Mouse (Mus musculus): ENCODE measurements around the gene Fbxo17. TPM values are rescaled to one million over a fixed set of nuclear protein-coding genes. Genes with fewer than 3 reads are reported as not detected.
A peak's percentile ranks its signal among the peaks of the same experiment; 100 is the strongest.

The Fbxo17 gene
- total RNA-seq, 1 experiment: 6.6 TPM

GRCm38 (mm10) chr7:28720753-28721537 lies 4.3 kb downstream of the Fbxo17 start:
- Histone ChIP-seq H3K4me3 (ENCODE audit: insufficient read depth in 1 of 2, low read depth in 1 of 2, low read length in 2 of 2, poor library complexity in 1 of 2, severe bottlenecking in 1 of 2) (no peak overlapping the region), H3K9ac (ENCODE audit: insufficient read depth, low read depth, low read length, poor library complexity, severe bottlenecking) (no peak overlapping the region), H3K36me3 (ENCODE audit: control insufficient read depth, insufficient read depth, low read length, poor library complexity, severe bottlenecking) (peaks cover 2% of the 10 kb centered on the region; the same call in 1 of the 2 replicates), H3K27ac (ENCODE audit: insufficient read depth, low read depth, low read length, poor library complexity, severe bottlenecking) (no peak overlapping the region), H3K9me3 (ENCODE audit: control insufficient read depth, insufficient read depth, low read depth, low read length) (no peaks in the 10 kb centered on the region), H3K4me1 (ENCODE audit: control insufficient read depth in 2 of 2, insufficient read depth in 2 of 2, low read length in 2 of 2, poor library complexity in 1 of 2) (peaks cover 2 to 6% of the 10 kb centered on the region in 2 experiments; a peak in 3 of 4 replicates)
- no peak for DNase-seq (ENCODE audit: low read depth, low spot score)
- in situ Hi-C loops (cut with MboI; ENCODE audit: low sequenced_read_pairs in 2 of 2, unreplicated experiment in 2 of 2): loop anchor here in 1 of 2 experiments (10.0 kb wide), 1 partner anchor 116 kb away; no protein-coding TSS in a partner anchor
- no peak for TF ChIP-seq CHD2 (IDR thresholded peaks at IDR 0.05; ENCODE audit: low read depth, low read length)
- no peak for TF ChIP-seq MAFK (IDR thresholded peaks at IDR 0.05; ENCODE audit: insufficient read depth, low read depth, low read length)
- no peak for TF ChIP-seq HCFC1 (IDR thresholded peaks at IDR 0.05; ENCODE audit: borderline replicate concordance, insufficient read depth, low read length)
- TF ChIP-seq ZC3H11A (IDR thresholded peaks at IDR 0.05; ENCODE audit: borderline replicate concordance, low read depth, low read length): no peak
- TF ChIP-seq ZNF384 (IDR thresholded peaks at IDR 0.05; ENCODE audit: low read depth, low read length): no peak

DNA sequence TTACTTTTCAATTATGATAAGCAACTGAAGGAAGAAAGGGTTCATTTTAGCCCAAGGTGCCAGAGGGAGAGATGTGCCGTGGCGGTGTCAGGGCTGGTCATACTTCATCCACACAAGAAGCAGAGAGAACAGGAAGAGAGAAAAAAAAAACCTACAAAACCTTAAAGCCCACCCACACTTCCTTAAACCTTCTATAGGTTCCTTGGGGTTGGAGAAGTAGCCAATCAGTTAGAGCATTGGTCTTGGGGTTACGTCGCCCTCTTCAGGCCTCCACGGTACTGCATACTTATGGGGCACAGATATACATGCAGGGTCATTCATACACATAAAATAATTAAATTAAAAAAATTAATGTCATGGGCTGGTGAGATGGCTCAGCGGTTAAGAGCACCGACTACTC lies 5.5 kb downstream of the Fbxo17 start:
- in situ Hi-C loops (cut with MboI; ENCODE audit: low sequenced_read_pairs in 2 of 2, unreplicated experiment in 2 of 2): loop anchor here in 1 of 2 experiments (10.0 kb wide), 1 partner anchor 117 kb away; no protein-coding TSS in a partner anchor

GRCm38 (mm10) chr7:28724613-28725012 lies 8.0 kb downstream of the Fbxo17 start:
- H3K9ac ChIP-seq (ENCODE audit: insufficient read depth, low read depth, low read length, poor library complexity, severe bottlenecking): no peak overlapping the region
- in situ Hi-C loops (cut with MboI; ENCODE audit: low sequenced_read_pairs in 2 of 2, unreplicated experiment in 2 of 2): loop anchor here in 1 of 2 experiments (10.0 kb wide), 1 partner anchor 120 kb away; no protein-coding TSS in a partner anchor
- TF ChIP-seq ZNF384 (IDR thresholded peaks at IDR 0.05; ENCODE audit: low read depth, low read length) (no peak), MAFK (IDR thresholded peaks at IDR 0.05; ENCODE audit: insufficient read depth, low read depth, low read length) (peak; percentile 84), HCFC1 (IDR thresholded peaks at IDR 0.05; ENCODE audit: borderline replicate concordance, insufficient read depth, low read length) (no peak), ZC3H11A (IDR thresholded peaks at IDR 0.05; ENCODE audit: borderline replicate concordance, low read depth, low read length) (no peak), CHD2 (IDR thresholded peaks at IDR 0.05; ENCODE audit: low read depth, low read length) (no peak)
- H3K27ac ChIP-seq (ENCODE audit: insufficient read depth, low read depth, low read length, poor library complexity, severe bottlenecking): no peak overlapping the region
- H3K9me3 ChIP-seq (ENCODE audit: control insufficient read depth, insufficient read depth, low read depth, low read length): no peaks in the 10 kb centered on the region
- H3K4me3 ChIP-seq (ENCODE audit: insufficient read depth in 1 of 2, low read depth in 1 of 2, low read length in 2 of 2, poor library complexity in 1 of 2, severe bottlenecking in 1 of 2): no peak overlapping the region
- DNase-seq (ENCODE audit: low read depth, low spot score): no peak
- H3K4me1 ChIP-seq (ENCODE audit: control insufficient read depth in 2 of 2, insufficient read depth in 2 of 2, low read length in 2 of 2, poor library complexity in 1 of 2): peaks cover 0 to 3% of the 10 kb centered on the region in 2 experiments; a peak in 2 of 4 replicates
- H3K36me3 ChIP-seq (ENCODE audit: control insufficient read depth, insufficient read depth, low read length, poor library complexity, severe bottlenecking): peaks cover 2% of the 10 kb centered on the region; the same call in 1 of the 2 replicates

More for the DNA sequence above, 5.5 kb downstream of the Fbxo17 start:
- H3K4me3 ChIP-seq (ENCODE audit: insufficient read depth in 1 of 2, low read depth in 1 of 2, low read length in 2 of 2, poor library complexity in 1 of 2, severe bottlenecking in 1 of 2): no peak overlapping the region
- DNase-seq (ENCODE audit: low read depth, low spot score): no peak
- no peak overlapping the region for H3K9ac ChIP-seq (ENCODE audit: insufficient read depth, low read depth, low read length, poor library complexity, severe bottlenecking)
- no peak overlapping the region for H3K27ac ChIP-seq (ENCODE audit: insufficient read depth, low read depth, low read length, poor library complexity, severe bottlenecking)
- H3K9me3 ChIP-seq (ENCODE audit: control insufficient read depth, insufficient read depth, low read depth, low read length): no peaks in the 10 kb centered on the region
- no peak for TF ChIP-seq CHD2 (IDR thresholded peaks at IDR 0.05; ENCODE audit: low read depth, low read length)
- TF ChIP-seq ZNF384 (IDR thresholded peaks at IDR 0.05; ENCODE audit: low read depth, low read length): peak; percentile 58; the same call in 1 of the 2 replicates
- no peak for TF ChIP-seq MAFK (IDR thresholded peaks at IDR 0.05; ENCODE audit: insufficient read depth, low read depth, low read length)
- TF ChIP-seq ZC3H11A (IDR thresholded peaks at IDR 0.05; ENCODE audit: borderline replicate concordance, low read depth, low read length): no peak
- peaks cover 2% of the 10 kb centered on the region; the same call in 1 of the 2 replicates for H3K36me3 ChIP-seq (ENCODE audit: control insufficient read depth, insufficient read depth, low read length, poor library complexity, severe bottlenecking)
- peaks cover 0 to 3% of the 10 kb centered on the region in 2 experiments; a peak in 2 of 4 replicates for H3K4me1 ChIP-seq (ENCODE audit: control insufficient read depth in 2 of 2, insufficient read depth in 2 of 2, low read length in 2 of 2, poor library complexity in 1 of 2)

DNA sequence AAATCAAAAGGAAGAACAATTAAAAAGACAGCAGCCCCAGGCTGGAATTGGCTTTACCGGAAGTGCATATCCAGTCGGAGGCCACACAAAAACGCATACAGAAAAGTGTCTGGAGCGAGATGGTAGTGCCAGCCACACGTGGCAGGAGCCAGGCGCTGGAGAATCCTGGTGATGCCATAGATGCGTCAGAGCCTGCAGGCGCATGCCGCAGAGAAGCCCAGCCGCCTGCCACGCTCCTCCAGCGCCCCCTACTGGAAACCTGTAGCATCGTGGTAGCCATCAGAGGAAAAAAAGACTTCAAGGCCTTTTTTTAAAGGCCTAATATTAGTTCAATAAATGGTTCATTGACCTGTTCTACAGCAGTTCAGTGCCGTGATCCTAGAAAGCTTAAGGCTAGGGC lies 10.0 kb downstream of the Fbxo17 start:
- DNase-seq (ENCODE audit: low read depth, low spot score): peak; percentile 67
- Histone ChIP-seq H3K36me3 (ENCODE audit: control insufficient read depth, insufficient read depth, low read length, poor library complexity, severe bottlenecking) (peaks cover 2% of the 10 kb centered on the region; the same call in 1 of the 2 replicates), H3K27ac (ENCODE audit: insufficient read depth, low read depth, low read length, poor library complexity, severe bottlenecking) (no peak overlapping the region), H3K4me1 (ENCODE audit: control insufficient read depth in 2 of 2, insufficient read depth in 2 of 2, low read length in 2 of 2, poor library complexity in 1 of 2) (no peaks in the 10 kb centered on the region), H3K4me3 (ENCODE audit: insufficient read depth in 1 of 2, low read depth in 1 of 2, low read length in 2 of 2, poor library complexity in 1 of 2, severe bottlenecking in 1 of 2) (no peak overlapping the region), H3K9me3 (ENCODE audit: control insufficient read depth, insufficient read depth, low read depth, low read length) (no peaks in the 10 kb centered on the region), H3K9ac (ENCODE audit: insufficient read depth, low read depth, low read length, poor library complexity, severe bottlenecking) (no peak overlapping the region)
- TF ChIP-seq HCFC1 (IDR thresholded peaks at IDR 0.05; ENCODE audit: borderline replicate concordance, insufficient read depth, low read length) (no peak), ZC3H11A (IDR thresholded peaks at IDR 0.05; ENCODE audit: borderline replicate concordance, low read depth, low read length) (peak; percentile 72)
- in situ Hi-C loops (cut with MboI; ENCODE audit: low sequenced_read_pairs in 2 of 2, unreplicated experiment in 2 of 2): loop anchor here in 1 of 2 experiments (10.0 kb wide), 1 partner anchor 122 kb away; no protein-coding TSS in a partner anchor

All from ES-E14 (cell line).